Mouse (Mus musculus): ENCODE data around the gene Herc4.

Gene Herc4

DNA sequence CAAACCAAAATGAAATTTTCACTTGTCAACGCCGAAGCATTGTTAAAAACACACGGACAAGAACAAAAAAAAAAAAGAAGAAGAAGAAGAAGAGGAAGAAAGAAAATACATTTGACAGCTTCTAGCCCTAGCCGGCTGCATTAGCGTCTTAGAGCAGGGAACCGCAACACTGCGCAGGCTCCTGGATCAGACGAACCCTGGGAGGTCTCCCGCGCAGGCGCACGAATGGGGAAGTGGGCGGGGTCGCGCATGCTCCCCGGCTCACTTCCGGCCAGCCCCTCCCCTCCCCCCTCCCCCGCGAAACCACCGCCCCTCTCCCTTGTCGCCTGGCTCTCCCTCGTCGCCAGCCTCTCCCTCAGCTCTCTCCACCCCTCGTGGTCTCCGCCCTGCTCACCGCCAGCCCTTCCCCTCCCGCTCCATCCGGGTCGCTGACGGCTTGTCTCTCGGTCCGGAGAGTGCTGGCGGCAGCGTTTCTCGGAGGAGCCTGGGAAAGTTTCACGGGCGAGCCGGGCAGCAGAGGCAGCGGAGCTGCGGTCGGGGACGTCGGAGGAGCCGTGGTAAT, at the start of gene Herc4:
Gene Herc4 (plus strand): TSS at position 318 of the 562 bp plus-strand sequence.
- DNase-seq (ENCODE audit: inconsistent ontology term): peak; percentile 98

DNA sequence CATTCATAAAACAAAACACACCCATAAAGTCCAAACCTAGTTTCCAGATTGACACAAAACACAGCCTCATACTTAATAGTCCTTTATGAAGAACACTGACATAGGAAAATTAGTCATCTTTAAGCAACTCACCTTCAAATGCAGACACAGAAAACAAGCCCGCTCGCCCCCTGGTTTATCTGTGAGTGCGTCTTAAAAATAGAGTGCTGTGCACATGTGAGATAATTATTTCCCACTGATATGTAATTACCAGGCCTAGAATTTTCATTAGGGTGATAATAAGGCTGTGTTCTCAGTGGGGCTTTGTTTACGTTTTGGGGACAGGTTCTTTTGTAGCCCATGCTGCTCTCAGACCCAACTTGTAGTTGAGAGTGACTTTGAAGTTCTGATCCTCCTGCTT, 44.6 kb upstream of the Herc4 start:
- no peak for DNase-seq (ENCODE audit: inconsistent ontology term)

DNA sequence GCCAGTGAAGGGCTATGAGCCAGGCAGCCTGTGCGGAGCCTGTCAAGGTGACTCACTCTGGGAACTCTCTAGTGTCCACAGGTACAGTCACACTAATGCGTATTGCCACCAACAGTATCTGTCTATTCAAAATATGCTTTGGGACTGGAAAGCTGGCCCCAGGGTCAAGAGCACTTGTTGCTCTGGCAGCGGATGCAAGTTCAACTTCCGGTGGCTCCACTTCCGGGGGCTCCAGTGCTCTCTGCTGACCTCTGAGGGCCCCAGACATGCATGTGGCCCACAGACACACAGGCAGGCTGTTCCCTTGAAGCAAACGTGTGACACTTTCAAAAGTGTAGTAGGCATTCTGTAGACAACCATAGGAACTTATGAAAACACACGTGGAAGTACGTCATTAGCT, 42.1 kb upstream of the Herc4 start:
- no peak for DNase-seq (ENCODE audit: inconsistent ontology term)

DNA sequence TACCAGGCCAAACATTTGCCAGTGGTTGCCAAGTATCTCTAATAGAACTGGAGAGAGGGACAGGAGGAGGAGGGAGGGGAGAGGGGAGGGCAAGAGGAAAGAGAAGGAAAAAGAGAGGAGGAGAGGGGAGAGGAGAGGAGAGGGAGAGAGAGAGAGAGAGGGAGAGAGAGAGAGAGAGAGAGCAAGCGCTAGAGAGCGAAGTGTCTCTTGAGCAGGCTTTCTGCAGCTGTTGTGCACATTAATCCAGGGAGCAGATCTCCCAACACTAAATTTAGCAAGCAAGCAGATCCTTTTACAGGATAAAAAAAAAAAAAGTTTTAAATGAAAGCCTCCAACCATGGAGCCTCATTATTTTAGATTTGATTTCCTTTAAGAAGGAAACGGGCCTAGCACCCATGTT, 40.6 kb upstream of the Herc4 start:
- no peak for DNase-seq (ENCODE audit: inconsistent ontology term)

DNA sequence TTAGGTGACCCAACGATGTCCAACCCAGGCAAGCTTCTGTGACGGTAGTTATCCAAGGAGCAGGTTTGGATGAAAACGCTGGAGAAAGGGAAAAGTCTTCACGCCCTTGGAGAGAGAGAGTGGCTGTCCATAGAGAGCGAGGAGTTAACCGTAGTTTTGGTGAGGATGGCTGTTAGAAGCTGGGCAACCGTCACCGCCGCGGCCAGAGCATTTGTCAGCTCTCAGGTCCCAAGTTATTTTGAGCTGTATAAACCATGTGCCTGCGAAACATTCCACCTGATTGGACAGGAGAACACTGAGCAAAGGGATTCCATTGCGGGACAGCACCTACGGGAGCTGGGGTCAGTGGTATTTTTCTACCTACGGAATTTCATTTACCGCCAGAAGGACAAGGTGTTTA, 39.9 kb upstream of the Herc4 start, which contains the start of gene Mypn:
Gene Mypn (minus strand): TSS at position 225 of the 400 bp plus-strand sequence.
- DNase-seq (ENCODE audit: inconsistent ontology term): no peak

DNA sequence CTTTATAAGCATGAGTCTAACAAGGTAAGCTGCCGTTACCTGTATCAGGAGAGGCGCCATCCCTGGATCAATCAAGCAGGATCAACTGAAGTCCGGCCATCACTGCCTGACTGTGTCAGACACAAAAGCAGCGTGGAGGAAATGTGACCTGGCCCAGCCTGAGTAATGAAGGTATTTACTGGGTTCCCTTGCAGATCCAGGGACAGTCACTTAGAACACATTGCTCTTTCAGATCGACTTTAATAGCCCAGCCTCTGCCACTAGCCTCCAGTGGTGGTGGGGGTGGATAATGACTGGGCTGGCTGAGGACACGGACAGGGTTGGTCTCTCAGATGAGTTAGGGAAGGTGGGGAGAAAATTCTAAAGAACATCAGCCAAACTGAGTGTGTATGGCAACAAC, 34.7 kb upstream of the Herc4 start:
- DNase-seq (ENCODE audit: inconsistent ontology term): no peak

DNA sequence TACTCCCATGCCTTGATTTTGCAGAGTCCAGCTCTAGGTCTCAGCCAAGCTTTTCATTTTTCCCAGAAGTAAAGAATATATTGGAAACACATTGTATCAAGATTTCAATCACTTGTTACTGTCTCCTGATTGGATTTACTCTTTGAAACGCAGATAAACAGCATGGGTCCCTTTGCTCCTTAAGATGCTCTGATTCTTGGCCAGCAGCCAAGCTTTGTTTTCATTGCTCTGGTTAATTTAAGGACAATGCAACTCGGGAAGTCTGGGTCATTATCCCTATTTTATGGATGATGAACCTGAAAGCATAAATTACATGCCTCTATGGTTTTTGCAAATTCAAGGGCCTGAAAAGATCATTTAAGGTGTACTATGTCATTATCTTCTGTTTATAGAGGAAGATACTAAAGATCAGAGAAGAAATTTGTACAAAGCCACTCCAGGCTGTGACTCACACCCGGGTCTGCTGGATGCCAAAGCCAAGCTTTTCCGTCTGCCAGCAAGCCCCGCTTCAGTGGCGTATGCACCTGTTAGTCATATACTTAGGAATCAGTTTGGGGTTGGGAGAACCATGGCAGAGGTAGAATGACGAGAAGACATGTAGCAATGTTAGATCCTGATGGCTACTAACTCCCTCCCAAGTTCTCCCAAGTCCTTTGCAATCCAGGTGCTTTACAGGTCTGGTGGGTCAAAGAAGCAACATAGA, 22.4 kb upstream of the Herc4 start:
- peak; percentile 75 for DNase-seq (ENCODE audit: inconsistent ontology term)

DNA sequence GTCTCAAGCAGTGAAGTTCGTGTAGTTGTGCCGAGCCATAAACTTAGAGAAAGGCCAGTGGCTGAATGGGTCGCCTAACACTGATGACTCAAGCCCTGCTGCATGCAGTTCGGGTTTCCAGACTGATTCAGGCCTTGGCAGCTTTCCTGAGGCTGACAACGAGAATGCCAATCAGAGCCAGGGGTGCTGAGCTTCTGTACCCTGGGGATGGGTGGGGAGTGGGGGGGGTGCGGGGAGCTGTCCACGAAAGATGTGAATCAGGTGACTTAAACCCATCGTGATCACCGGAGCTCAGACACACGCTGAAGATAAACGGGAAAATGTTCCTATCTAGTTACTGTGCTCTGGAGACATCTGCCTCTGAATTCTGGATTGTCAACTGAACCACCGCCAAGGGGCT, 19.3 kb upstream of the Herc4 start:
- peak; percentile 72 for DNase-seq (ENCODE audit: inconsistent ontology term)

DNA sequence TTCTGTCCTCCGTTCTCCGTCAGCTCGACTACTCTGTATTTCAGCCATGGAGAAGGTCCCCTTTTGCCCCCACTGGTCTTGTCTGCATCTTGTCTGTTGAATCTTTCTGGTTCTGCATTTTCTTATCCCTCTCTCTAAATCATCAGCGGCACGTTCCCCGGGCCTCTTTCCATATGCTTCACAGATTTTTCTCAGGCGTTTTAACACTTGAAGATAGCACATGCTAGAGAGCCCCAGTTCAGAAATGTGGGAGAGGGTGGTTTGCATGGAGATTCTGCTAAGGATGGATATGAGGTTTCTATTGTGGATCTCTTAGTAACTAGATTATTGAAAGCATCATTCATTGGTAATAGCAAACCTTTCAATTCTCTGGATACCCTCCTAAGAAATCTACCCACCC, 13.3 kb upstream of the Herc4 start:
- no peak for DNase-seq (ENCODE audit: inconsistent ontology term)

DNA sequence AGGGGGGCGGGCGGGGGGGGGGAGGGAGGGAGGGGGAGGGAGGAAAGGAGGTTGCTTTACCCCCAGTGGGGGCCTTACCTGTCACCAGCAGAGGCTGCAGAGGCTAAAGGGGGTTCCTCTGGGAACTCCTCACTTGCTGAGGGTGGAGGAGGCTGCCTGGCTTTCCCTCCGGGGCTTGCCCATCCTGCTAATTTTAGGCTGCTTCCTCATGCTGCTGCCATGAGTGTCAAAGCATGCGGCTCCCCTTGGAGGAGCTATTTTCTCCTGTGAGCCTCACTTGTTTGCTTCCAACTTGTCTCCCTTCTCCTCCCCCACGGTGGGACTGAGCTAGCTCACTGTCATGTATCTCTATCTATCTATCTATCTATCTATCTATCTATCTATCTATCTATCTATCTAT, 12.8 kb upstream of the Herc4 start:
- DNase-seq (ENCODE audit: inconsistent ontology term): no peak

DNA sequence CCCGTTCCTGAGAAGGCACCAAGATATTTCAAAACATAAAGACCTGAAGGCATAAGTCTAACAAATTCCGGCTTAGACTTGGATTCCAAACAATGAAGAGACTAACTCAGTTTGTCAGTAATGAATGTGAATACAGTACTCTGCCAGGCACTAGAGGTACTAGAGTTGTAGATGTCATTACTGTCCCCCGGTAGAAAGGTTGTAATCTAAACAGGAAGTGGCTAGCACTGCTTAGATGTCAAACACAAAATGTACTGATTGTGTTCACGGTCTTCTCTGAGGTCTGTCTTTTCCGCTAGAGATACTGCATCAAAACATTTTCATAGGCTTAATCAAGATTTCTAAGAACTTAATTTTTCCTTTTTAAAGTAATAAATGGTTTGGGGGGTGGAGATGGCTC, 12.0 kb upstream of the Herc4 start:
- DNase-seq (ENCODE audit: inconsistent ontology term): no peak

DNA sequence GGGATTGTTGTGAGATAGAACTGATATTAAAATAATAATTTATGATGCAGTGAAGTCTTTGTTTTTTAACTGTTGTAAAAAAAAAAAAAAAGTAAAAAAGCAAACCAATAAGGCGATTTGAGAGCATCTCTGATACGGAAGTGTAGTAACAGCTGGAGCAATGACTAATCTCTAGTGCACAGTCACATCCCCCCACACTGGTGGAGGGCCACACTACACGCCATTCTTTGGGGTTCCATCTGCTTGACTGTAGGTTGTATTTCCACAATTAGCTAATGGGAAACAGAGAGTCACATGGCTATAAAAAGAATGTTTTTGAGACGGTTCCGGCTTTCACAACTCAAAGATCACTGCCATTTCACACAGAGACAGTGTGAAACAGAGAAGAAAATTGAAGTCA, 9.5 kb upstream of the Herc4 start:
- DNase-seq (ENCODE audit: inconsistent ontology term): no peak

DNA sequence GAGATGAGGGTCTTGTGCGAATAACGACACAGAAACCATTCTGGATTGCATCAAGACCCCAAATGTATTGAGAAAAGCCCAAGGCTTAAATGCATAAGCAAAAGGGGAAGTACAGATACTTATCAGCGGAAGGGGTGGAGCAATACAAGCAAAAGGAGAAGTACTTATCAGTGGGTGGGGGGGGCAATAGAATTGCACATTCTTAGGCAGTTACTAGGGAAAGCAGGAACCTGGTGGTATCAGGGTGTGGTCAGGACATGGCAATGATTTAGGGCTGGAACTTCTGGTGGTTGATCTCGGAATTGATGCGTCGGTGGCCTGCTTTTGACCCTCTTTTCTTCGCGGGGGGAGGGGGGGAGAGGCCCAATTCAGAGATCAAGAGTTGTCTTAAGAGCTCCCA, 7.7 kb upstream of the Herc4 start:
- DNase-seq (ENCODE audit: inconsistent ontology term): no peak

DNA sequence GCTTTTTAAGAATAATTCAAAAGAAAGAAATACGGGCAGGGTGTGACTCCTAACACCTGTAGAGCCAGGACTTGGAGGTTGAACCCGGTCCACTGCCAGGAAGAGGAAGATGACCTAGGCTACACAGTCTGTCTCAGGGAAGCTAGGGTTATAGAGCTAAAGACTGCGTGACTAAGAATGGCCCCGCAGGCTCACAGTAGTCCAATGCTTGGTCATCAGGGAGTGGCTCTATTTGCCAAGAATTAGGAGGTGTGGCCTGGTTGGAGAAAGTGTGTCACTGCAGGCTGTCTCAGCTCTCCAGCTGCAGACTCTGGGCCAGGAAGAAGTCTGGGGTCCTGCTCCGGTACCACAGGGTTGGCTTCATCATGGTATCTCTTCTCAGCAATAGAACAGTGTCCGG, 6.9 kb upstream of the Herc4 start:
- no peak for DNase-seq (ENCODE audit: inconsistent ontology term)

DNA sequence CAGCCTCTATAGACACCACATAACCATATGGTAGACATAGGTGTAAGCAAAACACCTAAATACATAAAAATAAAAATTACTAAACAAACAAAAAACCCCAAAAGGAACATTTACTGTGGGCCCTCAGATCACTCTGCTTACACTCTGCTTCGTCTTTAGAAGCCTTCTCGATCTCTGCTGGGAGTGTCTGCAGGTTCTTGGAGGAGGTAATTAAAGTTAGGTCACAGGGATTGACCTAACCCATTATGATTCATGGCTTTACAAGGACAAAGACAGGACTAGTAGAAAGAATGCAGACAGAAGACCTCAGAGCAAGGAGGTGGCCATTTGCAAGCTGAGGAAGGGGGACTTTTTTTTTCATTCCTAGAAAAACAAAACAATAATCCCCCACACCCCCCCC, 6.4 kb upstream of the Herc4 start:
- DNase-seq (ENCODE audit: inconsistent ontology term): no peak

DNA sequence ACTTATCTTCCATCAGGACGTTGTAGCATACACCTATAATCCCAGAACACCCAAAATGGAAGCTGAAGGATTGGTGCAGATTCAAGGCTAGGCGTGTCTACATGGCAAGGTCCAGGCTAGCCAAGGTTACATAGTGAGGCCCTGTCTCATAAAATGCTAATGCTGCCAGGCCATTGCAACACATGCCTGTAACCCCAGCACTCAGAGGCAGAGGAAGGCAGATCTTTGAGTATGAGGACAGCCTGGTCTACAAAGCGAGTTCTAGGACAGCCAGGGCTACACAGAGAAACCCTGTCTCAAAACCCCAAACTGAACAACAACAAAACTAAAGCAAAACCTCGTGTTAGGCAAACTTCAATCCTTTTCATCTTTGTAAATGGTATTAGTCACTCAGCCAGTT, 5.5 kb upstream of the Herc4 start:
- no peak for DNase-seq (ENCODE audit: inconsistent ontology term)

DNA sequence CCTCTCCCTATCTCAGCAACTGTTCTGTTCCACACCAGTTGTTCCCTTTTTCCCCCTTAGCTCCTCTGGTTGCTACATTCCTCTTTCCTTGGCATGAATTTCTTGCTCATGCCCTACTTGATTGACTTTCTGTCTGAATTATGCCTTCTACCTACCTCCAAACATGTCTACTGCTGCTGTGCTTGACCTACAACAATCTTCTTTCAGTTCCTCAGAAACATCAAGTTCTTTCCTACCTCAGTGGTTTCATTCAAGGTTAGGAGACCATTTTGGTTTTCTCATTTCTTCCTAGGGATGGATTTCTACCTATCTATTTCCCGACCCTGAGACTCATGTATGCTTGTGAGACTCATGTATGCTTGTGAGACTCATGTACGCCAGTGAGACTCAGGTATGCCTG, 3.8 kb upstream of the Herc4 start:
- DNase-seq (ENCODE audit: inconsistent ontology term): no peak

DNA sequence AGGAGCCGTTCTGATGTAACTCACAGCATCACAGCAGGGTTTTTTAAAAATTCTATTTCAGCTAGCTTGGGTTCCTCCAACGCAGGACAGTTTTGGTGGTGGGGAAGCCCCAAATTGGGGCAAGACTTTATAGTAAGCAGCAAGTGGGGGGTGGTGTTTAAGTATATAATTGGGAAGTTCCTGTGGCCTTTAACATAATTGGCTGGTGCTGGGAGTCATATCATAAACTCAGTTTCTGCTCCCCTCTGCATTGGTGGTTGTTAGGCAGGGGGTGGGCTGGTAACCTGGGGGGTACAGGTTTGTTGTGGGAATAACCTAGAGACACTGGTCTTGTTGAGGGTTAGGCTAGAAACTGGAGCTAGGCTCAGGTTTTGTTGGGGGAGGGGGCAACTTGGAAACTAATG, 2.7 kb upstream of the Herc4 start:
- DNase-seq (ENCODE audit: inconsistent ontology term): no peak

DNA sequence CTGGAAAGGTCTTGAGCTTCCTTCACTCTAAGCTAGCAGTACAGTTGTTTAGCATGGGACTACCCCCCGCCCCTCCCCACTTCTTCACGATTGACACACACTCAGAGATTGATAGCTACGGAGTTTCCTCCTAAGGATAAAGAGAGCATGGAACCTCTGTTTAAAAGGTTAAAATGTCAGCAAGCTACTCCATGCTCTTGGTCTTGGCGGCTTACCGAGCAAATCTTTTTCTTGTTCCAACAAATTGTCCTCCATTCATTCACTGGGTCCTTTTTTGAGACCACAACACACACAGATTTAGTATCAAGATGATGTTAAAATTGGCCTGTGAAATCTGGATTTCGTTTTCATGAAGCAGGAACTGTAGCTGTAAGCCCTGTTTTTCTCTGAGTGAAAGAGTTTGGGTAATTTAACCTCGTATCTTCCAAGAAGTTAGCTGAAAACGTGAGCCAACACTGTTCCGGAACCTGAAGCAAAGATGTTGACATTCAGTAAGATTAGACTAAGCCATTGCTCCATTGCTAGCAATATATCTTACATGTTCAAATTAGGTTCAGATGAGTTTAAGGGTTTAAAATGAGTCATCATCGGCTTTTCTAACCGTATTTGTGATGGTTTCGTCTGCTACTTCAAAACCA, 693 bp upstream of the Herc4 start:
- peak; percentile 38 for DNase-seq (ENCODE audit: inconsistent ontology term)

DNA sequence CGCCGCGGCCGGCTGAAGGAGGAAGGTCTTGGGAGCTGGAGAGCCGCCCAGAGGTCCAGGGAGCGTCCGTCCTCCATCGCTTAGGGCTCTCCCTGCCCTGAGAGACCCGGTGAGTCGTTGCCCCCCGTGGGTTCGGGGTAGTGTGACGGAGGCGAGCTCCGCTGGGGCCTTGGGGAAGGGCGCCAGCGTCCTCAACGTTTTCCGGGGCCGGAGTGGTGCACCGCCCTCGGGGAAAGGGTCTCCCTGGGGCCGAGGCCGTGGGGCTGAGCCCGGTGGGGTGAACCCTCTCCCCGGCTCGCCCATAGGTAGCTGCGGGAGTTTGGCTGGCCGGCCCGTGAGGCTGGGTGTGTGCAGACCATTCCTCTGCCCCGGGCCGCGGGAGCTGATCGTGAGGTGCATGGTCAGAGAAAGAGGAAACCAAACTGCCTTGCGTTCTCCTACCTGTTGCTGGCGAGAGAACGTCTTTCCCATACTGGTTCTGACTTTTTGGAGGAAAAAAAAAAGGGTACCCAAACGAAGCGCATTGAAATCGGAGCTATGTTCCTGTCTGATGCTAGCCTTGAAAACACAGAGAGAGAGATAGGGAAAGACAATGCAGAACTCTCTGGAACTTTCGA, 553 bp downstream of the Herc4 start:
- no peak for DNase-seq (ENCODE audit: inconsistent ontology term)

DNA sequence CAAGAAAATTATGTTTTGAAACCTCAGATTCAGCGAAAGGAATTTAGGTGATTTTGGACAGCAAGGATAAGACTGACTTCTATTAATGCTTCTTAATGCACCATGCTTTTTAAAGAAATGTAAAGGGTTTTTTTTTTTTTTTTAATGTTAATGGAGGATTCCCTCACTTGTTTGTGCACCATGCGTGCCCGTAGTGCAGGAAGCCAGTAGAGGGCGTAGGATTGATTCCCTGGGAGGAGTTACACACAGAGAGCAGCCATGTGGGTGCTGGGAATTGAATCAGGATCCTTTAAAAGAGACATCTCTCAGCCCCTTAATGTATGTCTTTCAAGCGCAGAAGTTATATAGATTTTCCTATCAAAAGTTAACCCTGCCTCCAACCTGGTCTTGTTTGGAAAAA, 1.1 kb downstream of the Herc4 start:
- DNase-seq (ENCODE audit: inconsistent ontology term): peak; percentile 7

DNA sequence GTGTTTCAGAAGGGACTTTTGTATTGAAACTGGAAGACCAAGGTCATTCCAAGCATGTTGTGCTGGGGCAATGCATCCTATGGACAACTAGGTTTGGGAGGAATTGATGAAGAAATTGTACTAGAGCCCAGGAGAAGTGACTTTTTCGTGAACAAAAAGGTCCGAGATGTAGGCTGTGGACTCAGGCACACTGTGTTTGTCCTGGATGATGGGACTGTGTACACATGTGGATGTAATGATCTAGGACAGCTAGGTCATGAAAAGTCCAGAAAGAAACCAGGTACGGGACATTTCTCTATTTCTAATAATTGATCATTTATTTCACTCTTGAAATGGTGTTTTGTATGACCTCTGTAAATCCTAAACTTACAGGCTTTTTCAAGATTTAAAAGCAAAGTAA, 2.2 kb downstream of the Herc4 start:
- no peak for DNase-seq (ENCODE audit: inconsistent ontology term)

DNA sequence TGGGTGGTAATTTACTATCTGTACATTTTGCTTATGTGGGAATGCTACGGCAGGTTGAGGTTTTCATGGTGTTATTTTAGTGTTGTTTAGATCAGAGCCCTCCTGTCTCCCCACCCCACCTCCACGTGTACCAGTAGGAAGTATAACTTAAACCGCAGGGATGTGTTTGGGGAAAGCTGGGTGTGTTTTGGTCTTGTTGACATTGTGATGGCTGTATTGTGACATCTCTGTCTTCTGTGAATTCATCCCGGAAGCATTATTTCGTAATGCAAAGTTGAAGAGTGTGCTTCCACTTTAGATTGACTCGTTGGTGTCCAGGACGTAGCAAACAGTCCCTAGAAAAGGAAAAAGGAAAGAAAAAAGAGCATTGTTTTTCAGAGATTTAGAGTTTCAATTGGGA, 3.8 kb downstream of the Herc4 start:
- no peak for DNase-seq (ENCODE audit: inconsistent ontology term)
